Mouse (Mus musculus) small intestine, adult 2 months (tissue): Measurements from ENCODE around the gene Tmem212.

Source experiments
- CTCF ChIP-seq: fragments of 200-500 bp; IDR thresholded peaks from 2 replicates; pipeline ENCODE4 v1.5.1; 2012; ENCODE audit warnings: low read depth, mild to moderate bottlenecking, control low read depth, inconsistent platforms, low read length, moderate library complexity, mixed read lengths; ENCODE audit not compliant: insufficient replicate concordance, insufficient read length; ENCODE audit errors: extremely low read depth
- POLR2A ChIP-seq: fragments of 200-500 bp; IDR thresholded peaks from 2 replicates; pipeline ENCODE4 v1.6.1; 2012; ENCODE audit warnings: low read depth, mild to moderate bottlenecking, control low read depth, inconsistent platforms, low read length, moderate library complexity

GRCm38 (mm10) chr3:27929219-27929618 lies 33.1 kb upstream of the Tmem212 start:
- TF ChIP-seq CTCF (no peak), POLR2A (no peak)
